Mouse (Mus musculus) cerebellum, postnatal 25 days (tissue): ENCODE results near the gene Prx.

Experiments used
- DNase-seq, 2 experiments: peaks; one replicate each; pipeline ENCODE4 v3.0.0; 2021; ENCODE audit warnings: mixed read lengths in 2 of 2

Gene Prx

GRCm38 (mm10) chr7:27499036-27499435, at the start of gene Prx:
Prx (plus strand) TSS chr7:27499324.
- DNase-seq, result no peak

- DNase-seq, result no peak
Observed at GRCm38 (mm10) chr7:27451359-27451758, 47.8 kb upstream of the Prx start.

DNA sequence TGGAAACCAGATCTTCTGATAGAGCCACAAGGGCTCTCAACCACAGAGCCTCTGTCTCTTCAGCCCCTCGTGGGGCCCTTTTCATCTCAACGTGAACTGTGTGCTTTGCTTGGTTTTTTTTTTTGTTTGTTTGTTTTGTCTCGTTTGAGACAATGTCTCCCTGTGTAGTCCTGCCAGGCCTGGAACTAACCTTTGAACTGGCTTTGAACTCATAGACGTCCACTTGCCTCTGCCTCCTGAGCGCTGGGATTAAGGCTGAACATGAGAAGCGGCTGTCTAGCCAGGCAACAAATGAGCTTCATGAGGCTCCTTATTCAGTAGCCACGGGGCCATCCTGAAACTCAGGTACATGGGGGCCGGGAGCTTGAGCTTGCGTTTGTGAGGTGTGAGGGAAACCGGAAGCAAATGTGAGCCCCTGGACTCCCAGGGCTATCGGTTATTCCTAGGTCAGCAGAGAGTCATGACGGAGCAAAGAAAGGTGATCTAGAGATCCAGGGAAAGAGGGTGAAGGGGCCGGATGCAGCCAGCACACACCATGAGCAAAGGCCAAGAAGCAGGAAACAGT, 46.8 kb upstream of the Prx start:
- no peak for DNase-seq

GRCm38 (mm10) chr7:27454461-27455121, 44.5 kb upstream of the Prx start:
- no peak for DNase-seq

- no peak for DNase-seq
Observed at GRCm38 (mm10) chr7:27455273-27455672, 43.9 kb upstream of the Prx start.

- DNase-seq, result no peak
Observed at GRCm38 (mm10) chr7:27458614-27459013, 40.5 kb upstream of the Prx start.

DNA sequence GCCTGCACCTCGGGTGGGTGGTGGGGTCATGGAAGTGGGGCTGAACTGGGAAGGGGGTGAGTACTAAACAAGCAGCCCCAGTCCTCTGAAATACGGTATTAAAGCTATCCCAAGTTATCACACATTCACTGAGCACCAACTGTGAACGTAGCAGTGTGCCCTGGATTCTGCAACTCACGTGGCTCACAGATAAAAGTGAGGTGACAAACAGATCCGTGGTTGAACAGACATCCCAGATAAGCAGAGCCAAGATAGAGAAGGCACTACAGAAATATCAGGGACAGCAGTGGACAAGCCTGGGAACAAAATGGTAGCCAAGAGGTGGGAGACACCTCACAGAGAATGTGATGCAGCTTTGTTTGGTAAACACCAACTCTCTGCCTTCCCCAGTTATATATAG, 39.5 kb upstream of the Prx start:
- DNase-seq, result no peak

DNA sequence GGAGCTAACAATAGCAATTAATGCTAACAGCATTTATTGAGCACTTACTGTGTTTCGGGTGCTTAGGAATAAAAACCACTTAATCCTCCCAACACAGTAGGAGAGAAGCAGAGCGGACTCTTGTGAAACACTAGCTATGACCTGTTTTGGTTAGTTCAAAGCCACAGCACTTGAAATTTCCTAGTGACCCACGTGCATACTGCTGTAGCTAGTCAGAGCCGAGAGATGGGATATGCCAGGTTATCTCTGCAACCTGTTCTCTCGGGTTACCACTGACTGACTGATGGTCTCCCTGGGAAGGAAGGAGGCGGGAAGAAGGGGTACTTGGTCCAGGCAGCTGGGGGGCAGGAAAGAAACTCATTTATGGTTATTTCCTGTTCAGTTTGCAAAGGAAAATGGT, 38.6 kb upstream of the Prx start:
- no peak for DNase-seq

DNA sequence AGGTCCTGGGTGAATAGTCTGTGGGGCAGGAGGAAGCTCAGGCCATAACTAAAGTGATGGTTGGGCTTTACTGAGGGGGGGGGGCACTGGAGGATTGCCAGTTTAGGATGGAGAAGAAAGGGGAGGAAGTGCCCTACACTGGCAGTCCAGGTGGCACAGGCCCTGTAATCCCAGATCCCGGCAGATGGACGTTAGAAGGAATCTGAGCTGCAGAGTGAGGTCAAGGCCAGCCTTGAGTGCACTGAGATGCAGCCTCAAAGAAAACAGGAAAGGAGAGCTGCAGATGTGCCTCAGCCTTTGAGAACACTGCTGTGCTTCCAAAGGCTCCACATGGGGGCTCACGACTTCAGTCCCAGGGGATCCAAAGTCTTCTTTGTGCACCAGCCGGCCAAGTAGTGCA, 31.5 kb upstream of the Prx start:
- peak; percentile 25 to 52 for DNase-seq

DNA sequence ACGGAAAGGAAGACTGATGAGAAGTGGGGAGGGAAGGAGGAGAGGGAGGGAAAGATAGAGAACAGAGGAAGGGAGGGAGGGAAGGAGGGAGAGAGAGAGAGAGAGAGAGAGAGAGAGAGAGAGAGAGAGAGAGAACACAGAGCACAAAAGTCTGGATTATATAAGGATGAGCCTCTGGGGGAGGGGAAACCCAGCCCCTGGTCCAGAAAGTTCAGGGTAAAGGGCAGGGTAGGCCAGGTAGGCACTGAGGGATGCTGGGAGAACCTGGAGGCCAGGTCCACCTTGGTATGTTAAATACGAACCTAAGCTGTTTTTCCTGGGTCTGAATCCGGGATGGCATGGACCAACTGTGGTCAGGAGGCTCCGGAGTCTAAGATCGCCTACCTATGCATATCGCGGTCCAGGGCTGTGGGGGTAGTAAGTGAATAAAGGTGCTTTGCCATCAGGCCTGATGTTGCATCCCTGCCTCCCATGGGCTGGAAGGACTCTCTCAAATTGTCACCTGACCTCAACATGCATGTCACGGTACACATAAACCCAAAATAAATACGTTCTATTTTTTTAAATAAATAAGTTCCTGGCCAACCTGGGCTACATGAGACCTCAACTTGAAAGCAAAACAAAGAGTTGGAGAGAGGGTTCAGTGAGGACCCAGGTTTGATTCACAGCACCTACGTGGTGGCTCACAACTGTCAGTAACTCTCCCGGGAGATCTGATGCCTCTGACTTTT, 27.6 kb upstream of the Prx start:
- no peak for DNase-seq

- peak in 1 of 2 experiments; percentile 22 for DNase-seq
Observed at GRCm38 (mm10) chr7:27472596-27472995, 26.5 kb upstream of the Prx start.

- DNase-seq, result peak; percentile 100
Observed at GRCm38 (mm10) chr7:27473156-27473834, 25.8 kb upstream of the Prx start, which contains the start of gene Sertad3. Sertad3 (plus strand) TSS chr7:27473768.

- DNase-seq, result no peak
Observed at GRCm38 (mm10) chr7:27473835-27474489, 25.2 kb upstream of the Prx start.

- DNase-seq, result peak; percentile 94 to 98
Observed at GRCm38 (mm10) chr7:27474490-27474954, 24.6 kb upstream of the Prx start.

GRCm38 (mm10) chr7:27475596-27475995, 23.5 kb upstream of the Prx start:
- no peak for DNase-seq

DNA sequence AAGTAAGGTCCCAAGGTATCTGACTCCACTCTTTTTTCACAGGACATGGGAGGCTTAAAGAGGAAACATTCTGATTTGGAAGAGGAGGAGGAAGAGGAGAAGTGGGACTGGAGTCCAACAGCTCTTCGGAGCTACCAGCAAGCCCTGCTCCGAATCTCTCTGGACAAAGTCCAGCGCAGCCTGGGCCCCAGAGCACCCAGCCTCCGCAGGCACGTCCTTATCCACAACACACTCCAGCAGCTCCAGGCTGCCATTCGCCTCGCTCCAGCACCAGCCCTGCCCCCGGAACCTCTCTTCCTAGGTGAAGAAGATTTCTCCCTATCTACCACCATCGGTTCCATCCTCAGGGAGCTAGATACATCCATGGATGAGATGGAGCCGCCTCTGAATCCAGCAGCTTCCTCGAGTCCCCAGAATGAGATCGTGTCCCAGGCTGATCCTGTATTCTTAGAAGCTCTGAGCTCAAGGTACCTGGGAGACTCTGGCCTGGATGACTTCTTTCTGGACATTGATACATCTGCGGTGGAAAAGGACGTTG, 23.0 kb upstream of the Prx start:
- no peak for DNase-seq

GRCm38 (mm10) chr7:27478561-27478960, 20.6 kb upstream of the Prx start:
- DNase-seq, result no peak

DNA sequence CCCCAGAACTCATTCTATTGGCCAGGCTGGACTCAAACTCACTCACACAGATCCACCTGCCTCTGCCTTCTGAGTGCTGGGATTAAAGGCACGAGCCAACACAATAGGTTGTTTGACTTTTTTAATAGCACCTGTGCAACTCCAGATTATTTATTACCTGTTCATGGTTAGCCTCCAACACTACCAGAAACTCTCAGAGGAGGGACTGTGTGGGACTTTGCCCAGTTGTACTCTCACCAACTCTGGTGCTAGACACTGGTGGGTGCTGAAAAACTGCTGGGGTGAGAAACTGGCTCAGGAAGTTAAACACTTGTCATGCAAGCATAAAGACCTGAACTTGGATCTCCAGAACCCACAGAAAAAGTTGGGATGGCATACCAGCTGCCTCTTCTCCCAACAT, 19.4 kb upstream of the Prx start:
- DNase-seq, result no peak

- DNase-seq, result no peak
Observed at GRCm38 (mm10) chr7:27480506-27480905, 18.6 kb upstream of the Prx start.

DNA sequence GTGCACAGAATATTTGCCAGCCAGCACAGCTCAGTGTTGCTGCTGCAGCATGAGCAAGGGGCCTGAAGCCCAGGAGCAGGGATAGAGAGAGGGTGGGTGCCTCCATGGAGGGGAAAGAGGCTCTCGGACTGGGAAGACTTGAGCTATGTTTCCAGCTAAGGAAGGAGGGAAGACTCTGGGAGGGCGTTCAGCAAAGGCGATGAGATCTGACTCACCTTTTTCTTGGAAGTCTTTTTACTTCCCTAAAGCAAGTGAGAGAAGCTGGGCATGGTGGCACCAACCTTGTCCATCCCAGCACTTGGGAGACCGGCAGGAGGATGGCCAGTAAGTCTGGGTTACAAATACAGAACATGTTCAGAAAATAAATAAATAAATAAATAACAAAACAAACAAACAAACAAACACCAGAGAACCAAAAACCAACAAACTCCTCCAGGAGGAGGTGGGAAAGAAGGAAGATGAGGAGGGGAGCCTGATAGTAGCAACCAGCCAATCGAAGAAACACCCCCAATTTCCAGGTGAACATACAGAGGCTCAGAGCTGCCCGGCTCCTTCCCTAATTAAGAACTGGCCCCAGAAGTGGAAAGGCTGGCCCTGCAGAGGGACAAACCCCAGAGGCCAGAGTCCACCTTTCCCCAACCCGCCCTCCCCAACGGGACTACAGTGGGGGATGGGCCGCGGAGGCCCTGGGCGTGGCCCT, 18.0 kb upstream of the Prx start:
- peak in 1 of 2 experiments; percentile 22 for DNase-seq

DNA sequence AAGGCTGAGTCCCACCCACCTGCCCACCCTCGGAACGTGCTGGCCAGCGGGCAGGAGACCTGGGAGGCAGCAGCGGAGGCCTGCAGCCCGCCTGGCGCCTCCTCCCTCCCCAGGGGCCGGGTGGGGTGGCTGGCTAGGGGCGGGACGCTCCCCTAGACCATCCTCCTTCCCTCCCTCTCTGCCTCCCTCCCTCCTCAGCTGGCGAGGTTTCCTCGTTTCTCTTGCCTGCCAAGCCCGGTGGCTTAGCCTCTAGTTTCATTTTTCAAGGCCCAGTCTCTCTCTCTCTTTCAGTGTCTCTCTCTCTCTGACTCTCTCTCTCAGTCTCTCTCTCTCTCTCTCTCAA, 17.5 kb upstream of the Prx start:
- peak; percentile 80 to 86 for DNase-seq

- no peak for DNase-seq
Observed at GRCm38 (mm10) chr7:27483860-27484259, 15.3 kb upstream of the Prx start.
